23 mouse cellular contexts compared by ENCODE assay signal in genomic region chr1:111833583-111834225, GRCm38 (mm10). TPM values are rescaled to one million over a fixed set of nuclear protein-coding genes. Genes with fewer than 3 reads are reported as not detected.
DNase-seq lines count a peak whose midpoint lies in the region; ATAC-seq and TF ChIP-seq lines count a peak whose summit lies in the region.
"Had no signal": no experiment of that assay in that cellular context is flagged by ENCODE, and none has a peak within 500 bp of the region (broad histone marks: within the 10 kb centered on the region; RNA-seq: fewer than 3 reads in every experiment).

No protein-coding gene starts in this region.

- H3K9me3 ChIP-seq in forebrain, postnatal 0 days (ENCODE audit: low read length), result no peaks in the 10 kb centered on the region
- H3K9me3 ChIP-seq: limb, embryonic 12.5 days; liver, embryonic 15.5 days; midbrain, embryonic 10.5 days; neural tube, embryonic 12.5 days had no signal

- peak; percentile 74 for ATAC-seq in frontal cortex, adult (ENCODE audit: low TSS enrichment)
- peak; percentile 95 for ATAC-seq in forebrain, postnatal 0 days
- ATAC-seq: intestine, embryonic 16.5 days; midbrain, embryonic 16.5 days had no signal

- H3K36me3 ChIP-seq in forebrain, postnatal 0 days (ENCODE audit: insufficient read depth), result no peaks in the 10 kb centered on the region
- H3K36me3 ChIP-seq: limb, embryonic 12.5 days; liver, embryonic 15.5 days; midbrain, embryonic 10.5 days; neural tube, embryonic 12.5 days had no signal

- WGBS in forebrain, postnatal 0 days, result 63% methylated on average over 2 of the region's 2 CpGs

- no peak overlapping the region for H3K27ac ChIP-seq in forebrain, postnatal 0 days (ENCODE audit: low read depth, low read length)
- H3K27ac ChIP-seq: left cerebral cortex, adult 2 months; limb, embryonic 12.5 days; liver, embryonic 15.5 days; midbrain, embryonic 10.5 days; neural tube, embryonic 12.5 days had no signal

- no peak overlapping the region for H3K9ac ChIP-seq in forebrain, postnatal 0 days
- H3K9ac ChIP-seq: limb, embryonic 12.5 days; liver, embryonic 15.5 days; lung, embryonic 14.5 days; neural tube, embryonic 12.5 days had no signal

- no peak for TF ChIP-seq CTCF in forebrain, postnatal 0 days (IDR thresholded peaks at IDR 0.05; ENCODE audit: low read depth)

- no peaks in the 10 kb centered on the region for H3K4me1 ChIP-seq in forebrain, postnatal 0 days (ENCODE audit: insufficient read depth)
- H3K4me1 ChIP-seq: limb, embryonic 12.5 days; liver, embryonic 15.5 days; midbrain, embryonic 10.5 days; neural tube, embryonic 12.5 days had no signal

- no peak overlapping the region for H3K4me3 ChIP-seq in forebrain, postnatal 0 days (ENCODE audit: low read depth, low read length)
- H3K4me3 ChIP-seq: left cerebral cortex, adult 2 months; limb, embryonic 12.5 days; liver, embryonic 15.5 days; midbrain, embryonic 10.5 days; myocyte; neural tube, embryonic 12.5 days had no signal

- H3K4me2 ChIP-seq in forebrain, postnatal 0 days (ENCODE audit: low read depth), result no peak overlapping the region
- H3K4me2 ChIP-seq: limb, embryonic 12.5 days; liver, embryonic 15.5 days; lung, embryonic 14.5 days; neural tube, embryonic 12.5 days had no signal

- peak; percentile 30 to 39 for DNase-seq in cerebellum, postnatal 10 days
- DNase-seq in cerebellum, adult 11-12 months, result no peak
- no peak for DNase-seq in frontal cortex, postnatal 10 days (ENCODE audit: low spot score in 2 of 2)
- peak; percentile 16 for DNase-seq in Muller cell, postnatal 12 days (ENCODE audit: inconsistent ontology term)
- DNase-seq in forebrain, postnatal 0 days, result peak; percentile 67
- no peak for DNase-seq in lung, postnatal 10 days
- DNase-seq: adrenal gland, adult 8-10 months; cerebellum, adult 18-20 months; cerebellum, postnatal 36 days; gastrocnemius, postnatal 10 days; kidney, adult 9 months; kidney, postnatal 14 days; lung, embryonic 14.5 days had no signal

- H3K27me3 ChIP-seq in forebrain, postnatal 0 days (ENCODE audit: insufficient read depth, low read length), result no peaks in the 10 kb centered on the region
- H3K27me3 ChIP-seq: CH12.LX; limb, embryonic 12.5 days; liver, embryonic 15.5 days; neural tube, embryonic 12.5 days had no signal

RNA-seq across cellular contexts. Expression of gene Dsel, which starts 31.0 kb away (rescaled TPM):
- total RNA-seq in forebrain, postnatal 0 days (2014; rRNA removed), result 21.2 and 26.6 TPM in 2 replicates
- polyA plus RNA-seq in forebrain, postnatal 0 days (2015; fragmentation: Nextera tagmentation; extraction: Ambion mirVana), result 7.9 and 9.0 TPM in 2 replicates
- total RNA-seq: CH12.LX had no signal

Comparison
In these comparisons a context has a peak if more than half of its experiments do, and no peak if none do; other contexts are left out.
1. DNase-seq: peak in cerebellum, postnatal 10 days (2 of 2), Muller cell, postnatal 12 days (single experiment) and forebrain, postnatal 0 days (single experiment); none in cerebellum, adult 11-12 months (single experiment), frontal cortex, postnatal 10 days (0 of 2) and lung, postnatal 10 days (single experiment).